Mouse (Mus musculus): ENCODE results near the gene Zfp39. TPM values are rescaled to one million over a fixed set of nuclear protein-coding genes. Genes with fewer than 3 reads are reported as not detected.

Zfp39 gene
- polyA plus RNA-seq, 1 experiment from 2014 or later = 5.6 TPM

GRCm38 (mm10) chr11:58944136-58944535 is 40.1 kb upstream of the Zfp39 start:
- peaks cover 24% of the 10 kb centered on the region for H3K27me3 ChIP-seq (ENCODE audit: control insufficient read depth, insufficient read depth, low read depth, low read length)
- H3K9ac ChIP-seq (ENCODE audit: low read depth, low read length) = no peak overlapping the region

GRCm38 (mm10) chr11:58939088-58939439 is 35.0 kb upstream of the Zfp39 start:
- H3K27me3 ChIP-seq (ENCODE audit: control insufficient read depth, insufficient read depth, low read depth, low read length) = peaks cover 3% of the 10 kb centered on the region
- 19% methylated on average over 6 of the region's 6 CpGs for WGBS (ENCODE audit: insufficient replicate concordance)
- H3K9ac ChIP-seq (ENCODE audit: low read depth, low read length) = peak overlapping the region; percentile 97
- peak overlapping the region; percentile 97 for H3K4me2 ChIP-seq (ENCODE audit: low read depth, low read length)
- H3K27ac ChIP-seq (ENCODE audit: low read length) = no peak overlapping the region
- H3K36me3 ChIP-seq (ENCODE audit: control insufficient read depth, insufficient read depth) = peaks cover 6% of the 10 kb centered on the region; the same call in 1 of the 2 replicates
- no peaks in the 10 kb centered on the region for H3K9me3 ChIP-seq (replicated peaks; ENCODE audit: control insufficient read depth, low read length)
- H3K4me3 ChIP-seq (ENCODE audit: low read depth, low read length) = peak overlapping the region; percentile 89
- ATAC-seq (ENCODE audit: low read depth) = no peak
- H3K4me1 ChIP-seq (ENCODE audit: control insufficient read depth, low read depth, low read length) = peaks cover 20% of the 10 kb centered on the region

More at GRCm38 (mm10) chr11:58944136-58944535, 40.1 kb upstream of the Zfp39 start:
- no peak for ATAC-seq (ENCODE audit: low read depth)
- H3K4me1 ChIP-seq (ENCODE audit: control insufficient read depth, low read depth, low read length) = peaks cover 14% of the 10 kb centered on the region
- no peak overlapping the region for H3K4me2 ChIP-seq (ENCODE audit: low read depth, low read length)
- no peaks in the 10 kb centered on the region for H3K36me3 ChIP-seq (ENCODE audit: control insufficient read depth, insufficient read depth)
- 70% methylated on average over 5 of the region's 5 CpGs for WGBS (ENCODE audit: insufficient replicate concordance)
- no peaks in the 10 kb centered on the region for H3K9me3 ChIP-seq (replicated peaks; ENCODE audit: control insufficient read depth, low read length)
- H3K4me3 ChIP-seq (ENCODE audit: low read depth, low read length) = no peak overlapping the region
- H3K27ac ChIP-seq (ENCODE audit: low read length) = no peak overlapping the region

- Histone ChIP-seq H3K27ac (ENCODE audit: low read length) (peak within 1 kb of the TSS; percentile 92), H3K4me3 (ENCODE audit: low read depth, low read length) (peak within 1 kb of the TSS; percentile 89), H3K9me3 (replicated peaks; ENCODE audit: control insufficient read depth, low read length) (no peaks in the 10 kb centered on the region), H3K4me1 (ENCODE audit: control insufficient read depth, low read depth, low read length) (peaks cover 20% of the 10 kb centered on the region), H3K36me3 (ENCODE audit: control insufficient read depth, insufficient read depth) (peaks cover 12% of the 10 kb centered on the region), H3K27me3 (ENCODE audit: control insufficient read depth, insufficient read depth, low read depth, low read length) (peaks cover under 1% of the 10 kb centered on the region; the same call in 1 of the 2 replicates), H3K4me2 (ENCODE audit: low read depth, low read length) (peak within 1 kb of the TSS; percentile 97), H3K9ac (ENCODE audit: low read depth, low read length) (peak within 1 kb of the TSS; percentile 97)
- WGBS (ENCODE audit: insufficient replicate concordance) = 0% methylated on average over 89 of the region's 95 CpGs
- peak; percentile 98 for ATAC-seq (ENCODE audit: low read depth)
These were observed 34.5 kb upstream of the Zfp39 start, which contains the start of gene Rnf187 for GRCm38 (mm10) chr11:58938322-58939087. Rnf187 (minus strand) TSS chr11:58938916.

- H3K36me3 ChIP-seq (ENCODE audit: control insufficient read depth, insufficient read depth) = peaks cover 17% of the 10 kb centered on the region
- H3K9ac ChIP-seq (ENCODE audit: low read depth, low read length) = peak overlapping the region; percentile 97
- peak overlapping the region; percentile 89 for H3K4me3 ChIP-seq (ENCODE audit: low read depth, low read length)
- no peaks in the 10 kb centered on the region for H3K27me3 ChIP-seq (ENCODE audit: control insufficient read depth, insufficient read depth, low read depth, low read length)
- H3K9me3 ChIP-seq (replicated peaks; ENCODE audit: control insufficient read depth, low read length) = no peaks in the 10 kb centered on the region
- H3K27ac ChIP-seq (ENCODE audit: low read length) = peak overlapping the region; percentile 92
- peaks cover 20% of the 10 kb centered on the region for H3K4me1 ChIP-seq (ENCODE audit: control insufficient read depth, low read depth, low read length)
- H3K4me2 ChIP-seq (ENCODE audit: low read depth, low read length) = peak overlapping the region; percentile 97
- 2% methylated on average over 13 of the region's 13 CpGs for WGBS (ENCODE audit: insufficient replicate concordance)
- ATAC-seq (ENCODE audit: low read depth) = no peak
These were observed 33.9 kb upstream of the Zfp39 start for GRCm38 (mm10) chr11:58937909-58938308.

GRCm38 (mm10) chr11:58931576-58931975 is 27.6 kb upstream of the Zfp39 start:
- Histone ChIP-seq H3K9me3 (replicated peaks; ENCODE audit: control insufficient read depth, low read length) (no peaks in the 10 kb centered on the region), H3K4me3 (ENCODE audit: low read depth, low read length) (no peak overlapping the region), H3K36me3 (ENCODE audit: control insufficient read depth, insufficient read depth) (peaks cover 24% of the 10 kb centered on the region), H3K4me2 (ENCODE audit: low read depth, low read length) (no peak overlapping the region), H3K27me3 (ENCODE audit: control insufficient read depth, insufficient read depth, low read depth, low read length) (no peaks in the 10 kb centered on the region), H3K27ac (ENCODE audit: low read length) (no peak overlapping the region), H3K9ac (ENCODE audit: low read depth, low read length) (no peak overlapping the region), H3K4me1 (ENCODE audit: control insufficient read depth, low read depth, low read length) (peaks cover 37% of the 10 kb centered on the region)
- no peak for ATAC-seq (ENCODE audit: low read depth)
- WGBS (ENCODE audit: insufficient replicate concordance) = 59% methylated on average over 4 of the region's 4 CpGs

GRCm38 (mm10) chr11:58930254-58930653 is 26.2 kb upstream of the Zfp39 start:
- Histone ChIP-seq H3K27ac (ENCODE audit: low read length) (peak overlapping the region; percentile 63), H3K9me3 (replicated peaks; ENCODE audit: control insufficient read depth, low read length) (no peaks in the 10 kb centered on the region), H3K4me3 (ENCODE audit: low read depth, low read length) (no peak overlapping the region), H3K27me3 (ENCODE audit: control insufficient read depth, insufficient read depth, low read depth, low read length) (no peaks in the 10 kb centered on the region), H3K4me2 (ENCODE audit: low read depth, low read length) (no peak overlapping the region; the same call in 1 of the 2 replicates), H3K4me1 (ENCODE audit: control insufficient read depth, low read depth, low read length) (peaks cover 37% of the 10 kb centered on the region), H3K9ac (ENCODE audit: low read depth, low read length) (0 out of 2 replicates have a peak overlapping the region, but pooled peaks have one; percentile 19), H3K36me3 (ENCODE audit: control insufficient read depth, insufficient read depth) (peaks cover 19% of the 10 kb centered on the region)
- WGBS (ENCODE audit: insufficient replicate concordance) = 27% methylated on average over 3 of the region's 3 CpGs
- peak; percentile 53 for ATAC-seq (ENCODE audit: low read depth)

GRCm38 (mm10) chr11:58929641-58930040 is 25.6 kb upstream of the Zfp39 start:
- H3K36me3 ChIP-seq (ENCODE audit: control insufficient read depth, insufficient read depth) = peaks cover 19% of the 10 kb centered on the region
- H3K9me3 ChIP-seq (replicated peaks; ENCODE audit: control insufficient read depth, low read length) = no peaks in the 10 kb centered on the region
- peak overlapping the region; percentile 63 for H3K27ac ChIP-seq (ENCODE audit: low read length)
- peaks cover 37% of the 10 kb centered on the region for H3K4me1 ChIP-seq (ENCODE audit: control insufficient read depth, low read depth, low read length)
- H3K27me3 ChIP-seq (ENCODE audit: control insufficient read depth, insufficient read depth, low read depth, low read length) = no peaks in the 10 kb centered on the region
- peak overlapping the region; percentile 19 for H3K9ac ChIP-seq (ENCODE audit: low read depth, low read length)
- ATAC-seq (ENCODE audit: low read depth) = no peak
- H3K4me3 ChIP-seq (ENCODE audit: low read depth, low read length) = no peak overlapping the region
- WGBS (ENCODE audit: insufficient replicate concordance) = 52% methylated on average over 3 of the region's 3 CpGs
- H3K4me2 ChIP-seq (ENCODE audit: low read depth, low read length) = no peak overlapping the region

GRCm38 (mm10) chr11:58929055-58929454 is 25.0 kb upstream of the Zfp39 start:
- Histone ChIP-seq H3K27me3 (ENCODE audit: control insufficient read depth, insufficient read depth, low read depth, low read length) (no peaks in the 10 kb centered on the region), H3K4me3 (ENCODE audit: low read depth, low read length) (no peak overlapping the region), H3K9me3 (replicated peaks; ENCODE audit: control insufficient read depth, low read length) (no peaks in the 10 kb centered on the region), H3K4me1 (ENCODE audit: control insufficient read depth, low read depth, low read length) (peaks cover 37% of the 10 kb centered on the region), H3K36me3 (ENCODE audit: control insufficient read depth, insufficient read depth) (peaks cover 18% of the 10 kb centered on the region), H3K9ac (ENCODE audit: low read depth, low read length) (no peak overlapping the region), H3K27ac (ENCODE audit: low read length) (no peak overlapping the region; the same call in 1 of the 2 replicates), H3K4me2 (ENCODE audit: low read depth, low read length) (no peak overlapping the region)
- WGBS (ENCODE audit: insufficient replicate concordance) = 63% methylated on average over 4 of the region's 4 CpGs
- ATAC-seq (ENCODE audit: low read depth) = no peak

Data from liver, embryonic 16.5 days (tissue).